Mouse (Mus musculus) heart, embryonic 14.5 days (tissue): Measurements from ENCODE around the gene Gclc. TPM values are rescaled to one million over a fixed set of nuclear protein-coding genes. Genes with fewer than 3 reads are reported as not detected.

Source experiments
- ATAC-seq: fragments of 200-750 bp; cut with Nextera tagmentation; 2 replicates; pipeline ENCODE4 v1.8.0; 2017; ENCODE audit warnings: low read depth, moderate TSS enrichment; ENCODE audit not compliant: insufficient number of reproducible peaks, insufficient read depth, low FRiP score
- H3K27ac ChIP-seq, 2 experiments: fragments of 200-500 bp in 1 of 2; fragments of 300-500 bp in 1 of 2; sonication (generic) in 1 of 2; replicated peaks in 1 of 2; 2 replicates each; pipeline ENCODE4 v1.5.1; 2012 to 2014; ENCODE audit warnings: low read depth in 2 of 2, low read length in 2 of 2, control low read depth in 1 of 2, mild to moderate bottlenecking in 1 of 2, mixed read lengths in 1 of 2; ENCODE audit not compliant: control insufficient read depth in 1 of 2, insufficient read depth in 1 of 2
- H3K27me3 ChIP-seq: fragments of 300-500 bp; sonication (generic); 2 replicates; pipeline ENCODE4 v1.6.1; 2014; ENCODE audit warnings: mild to moderate bottlenecking, low read length, control low read depth; ENCODE audit not compliant: control insufficient read depth, insufficient read depth
- H3K36me3 ChIP-seq: fragments of 300-500 bp; sonication (generic); 2 replicates; pipeline ENCODE4 v1.6.1; 2014; ENCODE audit warnings: mild to moderate bottlenecking, control low read depth, low read length, mixed read lengths; ENCODE audit not compliant: control insufficient read depth, insufficient read depth
- H3K4me1 ChIP-seq, 2 experiments: fragments of 200-500 bp in 1 of 2; fragments of 300-500 bp in 1 of 2; sonication (generic) in 1 of 2; 2 replicates each; pipeline ENCODE4 v1.6.1; 2012 to 2014; ENCODE audit warnings: low read length in 2 of 2, control low read depth in 1 of 2, mixed read lengths in 1 of 2; ENCODE audit not compliant: control insufficient read depth in 2 of 2, insufficient read depth in 2 of 2
- H3K4me2 ChIP-seq: fragments of 300-500 bp; sonication (generic); 2 replicates; pipeline ENCODE4 v1.6.1; 2014; ENCODE audit warnings: mild to moderate bottlenecking, low read length
- H3K4me3 ChIP-seq, 2 experiments: fragments of 200-500 bp in 1 of 2; fragments of 300-500 bp in 1 of 2; sonication (generic) in 1 of 2; 2 replicates each; pipeline ENCODE4 v1.5.1; 2012 to 2014; ENCODE audit warnings: low read length in 2 of 2, mild to moderate bottlenecking in 2 of 2, control low read depth in 1 of 2, low read depth in 1 of 2, moderate library complexity in 1 of 2; ENCODE audit not compliant: control insufficient read depth in 1 of 2, insufficient read depth in 1 of 2
- H3K9ac ChIP-seq: fragments of 300-500 bp; sonication (generic); 2 replicates; pipeline ENCODE4 v1.6.1; 2014; ENCODE audit warnings: mild to moderate bottlenecking, low read length
- H3K9me3 ChIP-seq: fragments of 300-500 bp; sonication (generic); 2 replicates; pipeline ENCODE4 v1.6.1; 2016; ENCODE audit warnings: low read length, control low read depth; ENCODE audit not compliant: control insufficient read depth
- WGBS: fragments of 180-500 bp; shearing (Covaris S2); extraction: QIAGEN DNeasy Blood & Tissue Kit; methylation state at CpG from one replicate; pipeline ENCODE4 v1.1.7; 2014; 5-methylcytosine and 5-hydroxymethylcytosine counted together
- polyA plus RNA-seq: library from polyadenylated mRNA; unstranded; fragments of >200 nt; fragmentation: Nextera tagmentation; extraction: Ambion mirVana; gene quantifications from 2 replicates; pipeline ENCODE4 v1.2.1, GENCODE M21; 2014

Gclc gene
- polyA plus RNA-seq, 1 experiment from 2014 or later = 9.8 TPM

GRCm38 (mm10) chr9:77808481-77808880 lies 54.1 kb downstream of the Gclc start:
- H3K9me3 ChIP-seq = no peaks in the 10 kb centered on the region
- no peak for ATAC-seq
- no peak overlapping the region for H3K27ac ChIP-seq
- no peaks in the 10 kb centered on the region for H3K36me3 ChIP-seq
- H3K4me2 ChIP-seq = no peak overlapping the region
- peaks cover 3 to 11% of the 10 kb centered on the region in 2 experiments; a peak in 3 of 4 replicates for H3K4me1 ChIP-seq
- WGBS = 59% methylated on average over 6 of the region's 6 CpGs
- H3K4me3 ChIP-seq = no peak overlapping the region
- no peaks in the 10 kb centered on the region for H3K27me3 ChIP-seq
- H3K9ac ChIP-seq = no peak overlapping the region

DNA sequence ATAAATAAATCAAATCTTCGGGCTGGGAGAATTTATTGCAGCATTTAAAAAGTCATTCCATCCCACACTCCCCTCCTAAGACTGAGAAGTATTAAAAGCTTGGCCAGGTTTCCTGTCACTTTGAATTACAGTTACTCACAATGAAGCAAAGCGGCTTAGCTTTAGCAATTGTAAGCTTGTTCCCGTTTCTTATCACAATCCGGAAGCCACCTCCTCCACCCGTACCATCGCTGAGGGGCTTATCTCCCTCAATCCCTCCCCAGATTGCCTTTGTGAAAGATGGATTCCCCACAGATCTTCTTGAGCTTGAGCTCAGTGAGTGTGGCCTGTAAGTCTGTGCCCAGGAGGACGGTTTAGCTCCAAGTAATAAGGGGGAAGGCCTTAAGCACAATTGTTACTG lies 64.5 kb downstream of the Gclc start:
- Histone ChIP-seq H3K27ac (no peak overlapping the region), H3K27me3 (no peaks in the 10 kb centered on the region), H3K9ac (no peak overlapping the region), H3K36me3 (no peaks in the 10 kb centered on the region), H3K4me2 (no peak overlapping the region), H3K4me3 (no peak overlapping the region), H3K9me3 (peaks cover 11% of the 10 kb centered on the region; the same call in 1 of the 2 replicates), H3K4me1 (no peaks in the 10 kb centered on the region; a peak in 1 of 4 replicates)
- ATAC-seq = no peak
- WGBS = 45% methylated on average over 7 of the region's 7 CpGs

GRCm38 (mm10) chr9:77819318-77819717 lies 65.0 kb downstream of the Gclc start:
- Histone ChIP-seq H3K36me3 (no peaks in the 10 kb centered on the region), H3K27me3 (no peaks in the 10 kb centered on the region), H3K9me3 (peaks cover 11% of the 10 kb centered on the region; the same call in 1 of the 2 replicates), H3K4me1 (no peaks in the 10 kb centered on the region; a peak in 1 of 4 replicates), H3K27ac (no peak overlapping the region), H3K4me3 (no peak overlapping the region), H3K4me2 (no peak overlapping the region), H3K9ac (no peak overlapping the region)
- no peak for ATAC-seq
- 63% methylated on average over 2 of the region's 2 CpGs for WGBS

GRCm38 (mm10) chr9:77820836-77821235 lies 66.5 kb downstream of the Gclc start:
- 60% methylated on average over 4 of the region's 4 CpGs for WGBS
- ATAC-seq = no peak
- H3K4me1 ChIP-seq = peaks cover 2 to 4% of the 10 kb centered on the region in 2 experiments; a peak in 1 of 4 replicates

GRCm38 (mm10) chr9:77825380-77825961 lies 71.1 kb downstream of the Gclc start:
- Histone ChIP-seq H3K36me3 (no peaks in the 10 kb centered on the region), H3K4me3 (no peak overlapping the region), H3K9me3 (0 out of 2 replicates have a peak, but pooled peaks cover under 1% of the 10 kb centered on the region), H3K4me2 (no peak overlapping the region), H3K9ac (no peak overlapping the region), H3K27me3 (no peaks in the 10 kb centered on the region), H3K4me1 (0 out of 4 replicates have a peak, but pooled peaks cover 2 to 4% of the 10 kb centered on the region in 2 experiments), H3K27ac (no peak overlapping the region)
- ATAC-seq = no peak
- WGBS = 27% methylated on average over 7 of the region's 7 CpGs

More at GRCm38 (mm10) chr9:77820836-77821235, 66.5 kb downstream of the Gclc start:
- Histone ChIP-seq H3K36me3 (no peaks in the 10 kb centered on the region), H3K27ac (no peak overlapping the region), H3K4me3 (no peak overlapping the region), H3K9ac (no peak overlapping the region), H3K4me2 (no peak overlapping the region), H3K27me3 (no peaks in the 10 kb centered on the region), H3K9me3 (peaks cover 11% of the 10 kb centered on the region; the same call in 1 of the 2 replicates)

GRCm38 (mm10) chr9:77826237-77826636 lies 71.9 kb downstream of the Gclc start:
- Histone ChIP-seq H3K4me2 (no peak overlapping the region), H3K4me1 (0 out of 4 replicates have a peak, but pooled peaks cover 2 to 4% of the 10 kb centered on the region in 2 experiments), H3K4me3 (no peak overlapping the region), H3K27ac (no peak overlapping the region), H3K27me3 (no peaks in the 10 kb centered on the region), H3K9ac (no peak overlapping the region), H3K9me3 (no peaks in the 10 kb centered on the region), H3K36me3 (no peaks in the 10 kb centered on the region)
- 51% methylated on average over 4 of the region's 4 CpGs for WGBS
- no peak for ATAC-seq

GRCm38 (mm10) chr9:77828531-77828965 lies 74.2 kb downstream of the Gclc start:
- Histone ChIP-seq H3K4me2 (no peak overlapping the region), H3K27ac (no peak overlapping the region), H3K4me1 (0 out of 4 replicates have a peak, but pooled peaks cover 2 to 4% of the 10 kb centered on the region in 2 experiments), H3K36me3 (no peaks in the 10 kb centered on the region), H3K4me3 (no peak overlapping the region), H3K27me3 (no peaks in the 10 kb centered on the region), H3K9me3 (no peaks in the 10 kb centered on the region), H3K9ac (no peak overlapping the region)
- no peak for ATAC-seq
- 72% methylated on average over 7 of the region's 7 CpGs for WGBS
